Mouse (Mus musculus) adrenal gland, adult 8-10 months (tissue): ENCODE results near the gene Adora3. TPM values are rescaled to one million over a fixed set of nuclear protein-coding genes. Genes with fewer than 3 reads are reported as not detected.

ENCODE experiments used
- DNase-seq: peaks from one replicate; pipeline ENCODE4 v3.0.0; 2022
- total RNA-seq, 4 experiments: library from RNA; stranded (reverse); gene quantifications; 2 replicates each; pipeline ENCODE4 v1.2.4; 2022

Adora3 gene
- total RNA-seq, 4 experiments from 2014 or later = 0.27 to 0.46 TPM; not detected in 2

- peak; percentile 80 for DNase-seq
These were observed 5.4 kb downstream of the Adora3 start for GRCm38 (mm10) chr3:105876022-105876421.

GRCm38 (mm10) chr3:105877252-105877803, 6.7 kb downstream of the Adora3 start:
- no peak for DNase-seq

GRCm38 (mm10) chr3:105877919-105878318, 7.3 kb downstream of the Adora3 start:
- DNase-seq = no peak

GRCm38 (mm10) chr3:105878751-105879150, 8.1 kb downstream of the Adora3 start:
- no peak for DNase-seq

- no peak for DNase-seq
These were observed 9.8 kb downstream of the Adora3 start for GRCm38 (mm10) chr3:105880419-105880818.

- no peak for DNase-seq
These were observed 11.4 kb downstream of the Adora3 start for GRCm38 (mm10) chr3:105882105-105882504.

GRCm38 (mm10) chr3:105883111-105883510, 12.5 kb downstream of the Adora3 start:
- DNase-seq = no peak

GRCm38 (mm10) chr3:105888961-105889360, 18.3 kb downstream of the Adora3 start:
- no peak for DNase-seq

- no peak for DNase-seq
These were observed 19.6 kb downstream of the Adora3 start for GRCm38 (mm10) chr3:105890220-105890619.

- DNase-seq = no peak
These were observed 20.5 kb downstream of the Adora3 start for GRCm38 (mm10) chr3:105891141-105891540.

- DNase-seq = no peak
These were observed 21.3 kb downstream of the Adora3 start for GRCm38 (mm10) chr3:105891760-105892571.

GRCm38 (mm10) chr3:105892572-105893495, 22.2 kb downstream of the Adora3 start:
- no peak for DNase-seq

- peak; percentile 51 for DNase-seq
These were observed 23.3 kb downstream of the Adora3 start for GRCm38 (mm10) chr3:105893941-105894391.

- peak; percentile 98 for DNase-seq
These were observed 24.2 kb downstream of the Adora3 start for GRCm38 (mm10) chr3:105894601-105895592.

GRCm38 (mm10) chr3:105896811-105897210, 26.2 kb downstream of the Adora3 start:
- no peak for DNase-seq

GRCm38 (mm10) chr3:105898325-105898724, 27.7 kb downstream of the Adora3 start:
- no peak for DNase-seq

- DNase-seq = no peak
These were observed 28.2 kb downstream of the Adora3 start for GRCm38 (mm10) chr3:105898861-105899260.

GRCm38 (mm10) chr3:105899394-105900147, 28.9 kb downstream of the Adora3 start:
- DNase-seq = peak; percentile 68

- no peak for DNase-seq
These were observed 29.6 kb downstream of the Adora3 start for GRCm38 (mm10) chr3:105900266-105900665.

GRCm38 (mm10) chr3:105900716-105901115, 30.1 kb downstream of the Adora3 start:
- no peak for DNase-seq

- DNase-seq = no peak
These were observed 30.8 kb downstream of the Adora3 start for GRCm38 (mm10) chr3:105901468-105901867.
